23 mouse cellular contexts compared by ENCODE assay signal in genomic region chr2:148579027-148579426, GRCm38 (mm10).
DNase-seq lines count a peak whose midpoint lies in the region; ATAC-seq and TF ChIP-seq lines count a peak whose summit lies in the region.
"Had no signal": no experiment of that assay in that cellular context is flagged by ENCODE, and none has a peak within 500 bp of the region (broad histone marks: within the 10 kb centered on the region; RNA-seq: fewer than 3 reads in every experiment).

No protein-coding gene starts in this region.

- H3K9ac ChIP-seq in lung, postnatal 0 days (replicated peaks; ENCODE audit: low read depth): no peak overlapping the region
- H3K9ac ChIP-seq: embryonic facial prominence, embryonic 13.5 days; heart, embryonic 12.5 days; hindbrain, embryonic 15.5 days; intestine, embryonic 15.5 days; limb, embryonic 15.5 days; neural tube, embryonic 13.5 days; stomach, embryonic 15.5 days had no signal

- no peaks in the 10 kb centered on the region for H3K36me3 ChIP-seq in lung, postnatal 0 days (ENCODE audit: insufficient read depth, low read length)
- H3K36me3 ChIP-seq: embryonic facial prominence, embryonic 13.5 days; heart, embryonic 12.5 days; hindbrain, embryonic 15.5 days; intestine, embryonic 15.5 days; limb, embryonic 15.5 days; neural tube, embryonic 13.5 days; stomach, embryonic 15.5 days had no signal

- no peak for TF ChIP-seq CTCF in lung, postnatal 0 days (IDR thresholded peaks at IDR 0.05)

- TF ChIP-seq EP300 in lung, postnatal 0 days (IDR thresholded peaks at IDR 0.05): no peak

- H3K27ac ChIP-seq in lung, postnatal 0 days (ENCODE audit: low read length): no peak overlapping the region
- H3K27ac ChIP-seq: embryonic facial prominence, embryonic 13.5 days; gastrocnemius, adult 2 months; hindbrain, embryonic 15.5 days; intestine, embryonic 15.5 days; limb, embryonic 15.5 days; neural tube, embryonic 13.5 days; stomach, embryonic 15.5 days had no signal

- 74% methylated on average over 5 of the region's 5 CpGs for WGBS in lung, postnatal 0 days

- DNase-seq in lung, postnatal 0 days (ENCODE audit: low spot score): peak; percentile 32
- DNase-seq in lung, postnatal 10 days: no peak
- DNase-seq in urinary bladder, postnatal 36 days (ENCODE audit: low spot score in 2 of 2): no peak
- no peak for DNase-seq in thymus, postnatal 4 days
- no peak for DNase-seq in T-cell, adult 2 months (ENCODE audit: low spot score)
- DNase-seq: adrenal gland, adult 2 months; cerebellum, adult 9-11 months; gastrocnemius, adult 2 months; heart, postnatal 14 days; kidney, adult 9 months; kidney, postnatal 36 days; thymus, adult 18-20 months had no signal

- H3K4me1 ChIP-seq in lung, postnatal 0 days (ENCODE audit: insufficient read depth, low read depth, low read length): 0 out of 2 replicates have a peak, but pooled peaks cover 2% of the 10 kb centered on the region
- H3K4me1 ChIP-seq: embryonic facial prominence, embryonic 13.5 days; heart, embryonic 12.5 days; hindbrain, embryonic 15.5 days; intestine, embryonic 15.5 days; limb, embryonic 15.5 days; neural tube, embryonic 13.5 days; stomach, embryonic 15.5 days had no signal

- H3K4me2 ChIP-seq in lung, postnatal 0 days (replicated peaks; ENCODE audit: low read depth, low read length): no peak overlapping the region
- H3K4me2 ChIP-seq: embryonic facial prominence, embryonic 13.5 days; heart, embryonic 12.5 days; hindbrain, embryonic 15.5 days; intestine, embryonic 15.5 days; limb, embryonic 15.5 days; midbrain, embryonic 11.5 days; neural tube, embryonic 13.5 days; stomach, embryonic 15.5 days had no signal

- H3K27me3 ChIP-seq in lung, postnatal 0 days (replicated peaks; ENCODE audit: insufficient read depth, low read length): no peaks in the 10 kb centered on the region
- H3K27me3 ChIP-seq: hindbrain, embryonic 15.5 days; intestine, embryonic 15.5 days; limb, embryonic 15.5 days; neural tube, embryonic 13.5 days; stomach, embryonic 15.5 days had no signal

- H3K9me3 ChIP-seq in lung, postnatal 0 days (ENCODE audit: low read length): no peaks in the 10 kb centered on the region
- H3K9me3 ChIP-seq: embryonic facial prominence, embryonic 13.5 days; heart, embryonic 12.5 days; hindbrain, embryonic 15.5 days; intestine, embryonic 15.5 days; limb, embryonic 15.5 days; neural tube, embryonic 13.5 days; stomach, embryonic 15.5 days had no signal

- ATAC-seq in lung, postnatal 0 days: 0 out of 2 replicates have a peak, but pooled peaks have one; percentile 23
- ATAC-seq in granulocyte monocyte progenitor cell, adult 5-6 weeks (replicated peaks; ENCODE audit: poor library complexity, severe bottlenecking): peak; percentile 90
- ATAC-seq in megakaryocyte, adult 5-6 weeks (ENCODE audit: poor library complexity, severe bottlenecking): peak; percentile 92
- peak; percentile 91 for ATAC-seq in neutrophil, adult 5-6 weeks (ENCODE audit: extremely low read depth, insufficient number of reproducible peaks, low FRiP score, poor library complexity, severe bottlenecking)
- ATAC-seq: intestine, embryonic 15.5 days had no signal

- no peak overlapping the region for H3K4me3 ChIP-seq in lung, postnatal 0 days (ENCODE audit: low read depth, low read length)
- H3K4me3 ChIP-seq: embryonic facial prominence, embryonic 13.5 days; gastrocnemius, adult 2 months; heart, embryonic 12.5 days; hindbrain, embryonic 15.5 days; intestine, embryonic 15.5 days; limb, embryonic 15.5 days; neural tube, embryonic 13.5 days; stomach, embryonic 15.5 days had no signal

Comparison
In these comparisons a context has a peak if more than half of its experiments do, and no peak if none do; other contexts are left out.
1. ATAC-seq: peak in every context shown above with its lines; median percentile 92 in megakaryocyte, adult 5-6 weeks; 91 in neutrophil, adult 5-6 weeks; 90 in granulocyte monocyte progenitor cell, adult 5-6 weeks; 23 in lung, postnatal 0 days.